Mouse (Mus musculus): ENCODE measurements around the gene Csnk1g2. TPM values are rescaled to one million over a fixed set of nuclear protein-coding genes. Genes with fewer than 3 reads are reported as not detected.

Csnk1g2 gene
- polyA plus RNA-seq, 1 experiment: 206 TPM

DNA sequence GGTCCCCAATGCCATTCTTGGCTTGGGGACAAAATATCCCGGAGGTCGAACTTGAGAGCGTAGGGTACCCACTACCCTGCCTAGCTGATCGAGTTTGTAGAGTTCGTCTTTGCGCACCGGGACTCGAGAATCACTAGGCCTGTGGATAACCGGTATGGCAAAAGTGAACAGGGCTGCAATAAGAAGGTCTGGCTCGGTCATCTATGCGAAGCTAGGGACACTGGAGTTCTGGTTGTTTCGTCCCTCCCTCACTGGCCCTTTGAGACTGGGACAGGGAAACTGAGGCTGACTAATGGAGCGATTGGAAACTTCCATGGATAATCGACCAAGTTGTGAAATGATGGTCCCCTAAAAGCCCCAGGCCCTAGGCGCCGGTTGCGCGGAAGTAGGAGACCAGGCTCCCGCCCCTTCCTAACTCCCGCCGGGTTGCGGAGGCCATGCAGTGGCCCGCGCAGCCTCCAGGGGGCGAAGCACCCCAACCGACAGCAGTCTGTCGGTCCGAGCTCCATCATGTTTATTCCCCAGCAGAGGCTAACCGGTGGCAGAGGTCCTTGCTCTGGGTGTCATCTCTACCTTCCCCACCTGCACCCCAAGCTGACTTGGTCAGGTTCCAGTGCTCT is 44.4 kb upstream of the Csnk1g2 start:
- peak overlapping the region; percentile 93 for H3K27ac ChIP-seq (ENCODE audit: insufficient read depth, low read length)
- TF ChIP-seq CTCF (IDR thresholded peaks at IDR 0.05; ENCODE audit: extremely low read depth, insufficient read depth, insufficient read length, insufficient replicate concordance): peak; percentile 93
- no peak; the same call in 1 of the 2 replicates for TF ChIP-seq POLR2A (IDR thresholded peaks at IDR 0.05; ENCODE audit: low read depth, low read length)
- no peaks in the 10 kb centered on the region; the same call in 1 of the 2 replicates for H3K36me3 ChIP-seq (ENCODE audit: control insufficient read depth, insufficient read depth, low read length)
- DNase-seq (ENCODE audit: low read depth in 1 of 2, low spot score in 2 of 2): peak; percentile 79 to 83
- peak overlapping the region; percentile 82 for H3K4me3 ChIP-seq (ENCODE audit: extremely low read depth, insufficient read depth, insufficient read length)
- under 1% methylated on average over 29 of the region's 29 CpGs for WGBS
- peaks cover 11% of the 10 kb centered on the region; the same call in 1 of the 2 replicates for H3K4me1 ChIP-seq (ENCODE audit: control insufficient read depth, insufficient read depth, insufficient read length)
- H3K27me3 ChIP-seq (ENCODE audit: control insufficient read depth, insufficient read depth, low read length): no peaks in the 10 kb centered on the region

DNA sequence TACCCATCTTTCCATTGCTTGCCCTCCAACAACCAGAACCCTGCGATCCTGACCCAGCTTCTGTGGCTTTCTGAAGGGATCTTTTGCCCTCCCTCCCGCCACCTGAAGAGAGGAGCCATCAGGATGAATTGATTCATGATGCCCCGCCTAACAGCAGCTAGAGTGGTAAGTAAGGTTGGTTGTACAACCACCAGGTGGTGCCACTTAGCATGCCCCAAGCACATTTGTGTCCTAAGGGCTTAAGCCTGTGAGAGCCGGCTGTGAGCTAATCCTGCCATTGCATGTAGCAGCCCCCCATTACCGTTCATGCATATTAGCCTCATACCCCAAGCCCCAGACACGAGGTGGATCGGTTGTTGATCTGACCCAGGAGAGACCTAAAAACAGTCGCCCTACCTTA is 43.7 kb upstream of the Csnk1g2 start:
- H3K27ac ChIP-seq (ENCODE audit: insufficient read depth, low read length): peak overlapping the region; percentile 70
- TF ChIP-seq CTCF (IDR thresholded peaks at IDR 0.05; ENCODE audit: extremely low read depth, insufficient read depth, insufficient read length, insufficient replicate concordance) (peak; percentile 53; the same call in 1 of the 2 replicates), POLR2A (IDR thresholded peaks at IDR 0.05; ENCODE audit: low read depth, low read length) (no peak)
- peak; percentile 78 to 88 for DNase-seq (ENCODE audit: low read depth in 1 of 2, low spot score in 2 of 2)
- peaks cover 11% of the 10 kb centered on the region; the same call in 1 of the 2 replicates for H3K4me1 ChIP-seq (ENCODE audit: control insufficient read depth, insufficient read depth, insufficient read length)
- H3K27me3 ChIP-seq (ENCODE audit: control insufficient read depth, insufficient read depth, low read length): no peaks in the 10 kb centered on the region
- H3K36me3 ChIP-seq (ENCODE audit: control insufficient read depth, insufficient read depth, low read length): peaks cover 4% of the 10 kb centered on the region
- H3K4me3 ChIP-seq (ENCODE audit: extremely low read depth, insufficient read depth, insufficient read length): peak overlapping the region; percentile 41; the same call in 1 of the 2 replicates
- 7% methylated on average over 8 of the region's 8 CpGs for WGBS

DNA sequence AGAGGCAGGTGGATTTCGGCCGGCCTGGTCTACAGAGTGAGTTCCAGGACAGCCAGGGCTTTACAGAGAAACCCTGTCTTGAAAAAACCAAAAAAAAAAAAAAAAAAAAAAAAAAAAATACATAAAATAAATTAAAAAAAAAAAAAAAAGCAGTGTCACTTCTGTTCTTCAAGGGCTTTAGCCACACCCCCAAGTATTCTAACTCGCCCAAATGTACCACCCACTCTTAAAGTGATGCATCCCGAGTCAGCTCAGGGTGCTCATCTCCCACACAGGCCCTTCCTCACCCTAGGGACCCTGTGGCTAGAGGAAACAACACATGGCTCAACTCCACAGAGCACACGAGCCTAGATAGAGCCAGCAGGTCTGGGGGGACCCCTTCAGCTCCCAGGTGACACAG is 39.6 kb upstream of the Csnk1g2 start:
- WGBS: 67% methylated on average over 5 of the region's 5 CpGs
- DNase-seq (ENCODE audit: low read depth in 1 of 2, low spot score in 2 of 2): no peak
- H3K27ac ChIP-seq (ENCODE audit: insufficient read depth, low read length): no peak overlapping the region
- H3K36me3 ChIP-seq (ENCODE audit: control insufficient read depth, insufficient read depth, low read length): peaks cover 19% of the 10 kb centered on the region
- no peak overlapping the region for H3K4me3 ChIP-seq (ENCODE audit: extremely low read depth, insufficient read depth, insufficient read length)
- TF ChIP-seq POLR2A (IDR thresholded peaks at IDR 0.05; ENCODE audit: low read depth, low read length) (no peak), CTCF (IDR thresholded peaks at IDR 0.05; ENCODE audit: extremely low read depth, insufficient read depth, insufficient read length, insufficient replicate concordance) (no peak)
- peaks cover 19% of the 10 kb centered on the region for H3K4me1 ChIP-seq (ENCODE audit: control insufficient read depth, insufficient read depth, insufficient read length)
- no peaks in the 10 kb centered on the region for H3K27me3 ChIP-seq (ENCODE audit: control insufficient read depth, insufficient read depth, low read length)

DNA sequence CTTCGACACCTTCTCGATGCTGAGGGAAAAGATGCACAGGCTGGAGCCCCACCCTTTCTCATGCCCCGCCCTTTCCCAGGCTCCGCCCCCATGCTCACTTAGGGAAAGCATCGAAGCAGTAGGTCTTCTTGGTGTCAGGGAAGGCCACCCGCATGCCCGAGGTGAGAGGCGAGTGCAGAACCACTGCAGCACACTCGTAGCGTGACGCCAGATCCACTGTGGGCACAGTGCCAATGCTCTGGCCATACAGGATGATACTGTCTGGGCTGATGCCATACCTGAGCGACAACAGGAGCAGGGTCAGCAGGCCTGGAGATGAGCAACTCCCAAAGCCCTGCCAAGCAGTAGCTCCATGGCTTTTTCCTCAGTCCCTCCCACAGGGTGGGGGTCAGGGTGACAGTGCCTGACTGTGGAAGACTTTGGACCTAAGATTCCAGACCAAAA is 38.6 kb upstream of the Csnk1g2 start:
- H3K36me3 ChIP-seq (ENCODE audit: control insufficient read depth, insufficient read depth, low read length): peaks cover 19% of the 10 kb centered on the region
- no peak for DNase-seq (ENCODE audit: low read depth in 1 of 2, low spot score in 2 of 2)
- no peak overlapping the region for H3K27ac ChIP-seq (ENCODE audit: insufficient read depth, low read length)
- no peak for TF ChIP-seq CTCF (IDR thresholded peaks at IDR 0.05; ENCODE audit: extremely low read depth, insufficient read depth, insufficient read length, insufficient replicate concordance)
- WGBS: 75% methylated on average over 12 of the region's 12 CpGs
- H3K4me3 ChIP-seq (ENCODE audit: extremely low read depth, insufficient read depth, insufficient read length): no peak overlapping the region
- no peaks in the 10 kb centered on the region for H3K27me3 ChIP-seq (ENCODE audit: control insufficient read depth, insufficient read depth, low read length)
- peaks cover 25% of the 10 kb centered on the region for H3K4me1 ChIP-seq (ENCODE audit: control insufficient read depth, insufficient read depth, insufficient read length)

DNA sequence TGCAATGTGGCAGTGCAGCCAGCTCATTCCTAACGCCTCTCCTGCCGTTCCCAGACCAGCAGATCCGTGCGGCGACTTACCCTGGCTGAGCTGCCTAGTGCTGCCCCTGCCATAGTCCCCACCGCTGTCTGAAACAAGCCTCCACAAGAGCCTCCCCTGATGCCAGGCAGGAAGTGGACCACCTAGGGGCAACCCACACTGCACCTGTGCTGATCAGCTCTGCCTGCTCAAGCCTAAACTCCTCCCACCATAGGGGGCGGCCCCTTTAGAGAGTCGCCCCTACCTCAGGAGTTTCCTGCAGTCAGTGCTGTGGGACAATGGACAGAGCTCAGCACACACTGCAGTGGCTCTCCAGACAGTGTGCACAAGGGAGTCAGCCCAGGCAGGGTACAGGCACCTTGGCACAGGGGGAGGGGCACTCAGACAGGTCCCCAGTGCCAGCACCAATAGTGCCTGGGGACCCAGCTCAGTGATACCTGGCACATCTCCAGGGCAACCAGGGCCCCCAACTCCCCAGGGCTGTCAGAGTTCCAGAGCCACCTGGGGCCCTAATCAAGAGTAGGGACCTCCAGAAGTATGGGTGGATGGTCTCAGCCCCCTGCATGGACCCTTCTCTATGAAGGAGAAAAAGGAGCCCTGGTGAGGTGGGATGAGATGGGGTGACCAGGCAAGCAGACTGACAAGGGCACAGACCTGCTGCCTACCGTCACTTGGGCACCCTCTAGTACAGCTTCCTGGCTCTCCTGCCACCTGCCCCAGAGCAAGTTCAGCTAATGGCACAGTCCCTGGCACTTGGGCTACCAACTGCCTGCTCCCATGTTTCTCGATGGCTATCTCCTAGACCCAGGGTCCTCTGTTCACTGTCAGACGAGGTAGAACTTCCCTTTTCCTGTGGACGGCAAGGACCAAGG is 37.7 kb upstream of the Csnk1g2 start:
- Histone ChIP-seq H3K36me3 (ENCODE audit: control insufficient read depth, insufficient read depth, low read length) (peaks cover 19% of the 10 kb centered on the region), H3K4me3 (ENCODE audit: extremely low read depth, insufficient read depth, insufficient read length) (no peak overlapping the region), H3K27me3 (ENCODE audit: control insufficient read depth, insufficient read depth, low read length) (no peaks in the 10 kb centered on the region), H3K27ac (ENCODE audit: insufficient read depth, low read length) (no peak overlapping the region), H3K4me1 (ENCODE audit: control insufficient read depth, insufficient read depth, insufficient read length) (peaks cover 26% of the 10 kb centered on the region)
- no peak for TF ChIP-seq CTCF (IDR thresholded peaks at IDR 0.05; ENCODE audit: extremely low read depth, insufficient read depth, insufficient read length, insufficient replicate concordance)
- no peak for DNase-seq (ENCODE audit: low read depth in 1 of 2, low spot score in 2 of 2)
- 71% methylated on average over 12 of the region's 12 CpGs for WGBS

DNA sequence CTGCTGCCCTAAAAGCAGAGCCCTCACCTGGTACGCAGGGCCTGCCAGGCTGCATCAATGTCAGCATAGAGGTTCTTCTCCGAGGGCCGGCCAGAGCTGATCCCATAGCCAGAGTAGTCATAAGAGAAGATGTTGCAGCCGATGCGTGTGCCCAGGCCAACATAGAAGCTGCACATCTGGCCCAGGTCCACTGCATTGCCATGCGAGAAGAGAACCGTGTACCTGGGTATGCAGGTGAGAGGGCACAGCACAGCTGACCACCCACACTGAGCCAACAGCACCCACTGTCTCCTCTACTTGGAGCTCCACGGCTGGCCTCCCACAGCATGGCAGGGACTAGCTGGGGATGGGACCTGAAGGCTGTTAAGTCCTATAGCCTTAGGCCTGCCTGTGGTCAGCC is 37.1 kb upstream of the Csnk1g2 start:
- WGBS: 90% methylated on average over 8 of the region's 8 CpGs
- Histone ChIP-seq H3K27ac (ENCODE audit: insufficient read depth, low read length) (no peak overlapping the region), H3K27me3 (ENCODE audit: control insufficient read depth, insufficient read depth, low read length) (no peaks in the 10 kb centered on the region), H3K4me1 (ENCODE audit: control insufficient read depth, insufficient read depth, insufficient read length) (peaks cover 26% of the 10 kb centered on the region), H3K36me3 (ENCODE audit: control insufficient read depth, insufficient read depth, low read length) (peaks cover 19% of the 10 kb centered on the region), H3K4me3 (ENCODE audit: extremely low read depth, insufficient read depth, insufficient read length) (no peak overlapping the region)
- DNase-seq (ENCODE audit: low read depth in 1 of 2, low spot score in 2 of 2): no peak
- TF ChIP-seq CTCF (IDR thresholded peaks at IDR 0.05; ENCODE audit: extremely low read depth, insufficient read depth, insufficient read length, insufficient replicate concordance) (no peak), POLR2A (IDR thresholded peaks at IDR 0.05; ENCODE audit: low read depth, low read length) (no peak)
